Mouse (Mus musculus) intestine, embryonic 16.5 days (tissue): ENCODE measurements around the gene Olfr17. TPM values are rescaled to one million over a fixed set of nuclear protein-coding genes. Genes with fewer than 3 reads are reported as not detected.
"Not testable (repeated sequence)": the region's sequence is repeated elsewhere in the genome, so short reads cannot be mapped to it uniquely, and the experiment has no call there.

Experiments used
- ATAC-seq: fragments of 200-750 bp; cut with Nextera tagmentation; 2 replicates; pipeline ENCODE4 v1.8.0; 2017; ENCODE audit warnings: moderate TSS enrichment, moderate library complexity
- H3K27ac ChIP-seq: fragments of 300-500 bp; sonication (generic); 2 replicates; pipeline ENCODE4 v1.5.1; 2014; ENCODE audit warnings: mild to moderate bottlenecking, low read length
- H3K27me3 ChIP-seq: fragments of 300-500 bp; sonication (generic); replicated peaks from 2 replicates; pipeline ENCODE4 v1.6.1; 2014; ENCODE audit warnings: low read length, control low read depth, mixed read lengths; ENCODE audit not compliant: control insufficient read depth, insufficient read depth
- H3K36me3 ChIP-seq: fragments of 300-500 bp; sonication (generic); 2 replicates; pipeline ENCODE4 v1.6.1; 2014; ENCODE audit warnings: low read length, control low read depth; ENCODE audit not compliant: control insufficient read depth, insufficient read depth
- H3K4me1 ChIP-seq: fragments of 300-500 bp; sonication (generic); 2 replicates; pipeline ENCODE4 v1.6.1; 2014; ENCODE audit warnings: low read length, control low read depth, mixed read lengths; ENCODE audit not compliant: control insufficient read depth, insufficient read depth
- H3K4me2 ChIP-seq: fragments of 300-500 bp; sonication (generic); 2 replicates; pipeline ENCODE4 v1.6.1; 2014; ENCODE audit warnings: low read depth, low read length, control low read depth
- H3K4me3 ChIP-seq: fragments of 300-500 bp; sonication (generic); 2 replicates; pipeline ENCODE4 v1.5.1; 2014; ENCODE audit warnings: mild to moderate bottlenecking, low read length
- H3K9ac ChIP-seq: fragments of 300-500 bp; sonication (generic); 2 replicates; pipeline ENCODE4 v1.6.1; 2014; ENCODE audit warnings: low read depth, low read length
- H3K9me3 ChIP-seq: fragments of 300-500 bp; sonication (generic); 2 replicates; pipeline ENCODE4 v1.6.1; 2016; ENCODE audit warnings: low read length, control low read depth; ENCODE audit not compliant: control insufficient read depth
- WGBS: fragments of 180-500 bp; shearing (Covaris S2); extraction: QIAGEN DNeasy Blood & Tissue Kit; methylation state at CpG from one replicate; pipeline ENCODE4 v1.1.7; 2014; 5-methylcytosine and 5-hydroxymethylcytosine counted together
- polyA plus RNA-seq: library from polyadenylated mRNA; unstranded; fragments of >200 nt; fragmentation: Nextera tagmentation; extraction: Ambion mirVana; gene quantifications from 2 replicates; pipeline ENCODE4 v1.2.1, GENCODE M21; 2015

Olfr17 gene
- not detected in 2 replicates for polyA plus RNA-seq

- ATAC-seq, result no peak
- H3K9me3 ChIP-seq, result no peaks in the 10 kb centered on the region
- H3K4me1 ChIP-seq, result no peaks in the 10 kb centered on the region
- H3K9ac ChIP-seq, result no peak within 1 kb of the TSS
- H3K36me3 ChIP-seq, result no peaks in the 10 kb centered on the region
- 49% methylated on average over 1 of the region's 1 CpGs for WGBS
- no peak within 1 kb of the TSS for H3K4me2 ChIP-seq
- no peak within 1 kb of the TSS for H3K27ac ChIP-seq
- no peak within 1 kb of the TSS for H3K4me3 ChIP-seq
- H3K27me3 ChIP-seq, result no peaks in the 10 kb centered on the region
These were observed at the start of gene Olfr17 for GRCm38 (mm10) chr7:107092920-107093319. Olfr17 (plus strand) TSS chr7:107093220.

- H3K27me3 ChIP-seq, result no peaks in the 10 kb centered on the region
- no peaks in the 10 kb centered on the region for H3K36me3 ChIP-seq
- H3K4me3 ChIP-seq, result no peak overlapping the region
- ATAC-seq, result no peak
- WGBS, result 50% methylated on average over 1 of the region's 1 CpGs
- H3K27ac ChIP-seq, result no peak overlapping the region
- no peaks in the 10 kb centered on the region for H3K9me3 ChIP-seq
- H3K4me1 ChIP-seq, result no peaks in the 10 kb centered on the region
- no peak overlapping the region for H3K9ac ChIP-seq
- no peak overlapping the region for H3K4me2 ChIP-seq
These were observed 48.6 kb upstream of the Olfr17 start for GRCm38 (mm10) chr7:107044407-107044806.

GRCm38 (mm10) chr7:107045833-107046232 lies 47.2 kb upstream of the Olfr17 start:
- no peak for ATAC-seq
- no peaks in the 10 kb centered on the region for H3K4me1 ChIP-seq
- H3K27ac ChIP-seq, result no peak overlapping the region
- no peak overlapping the region for H3K9ac ChIP-seq
- no peaks in the 10 kb centered on the region for H3K27me3 ChIP-seq
- 4% methylated on average over 5 of the region's 5 CpGs for WGBS
- no peaks in the 10 kb centered on the region for H3K9me3 ChIP-seq
- no peak overlapping the region for H3K4me3 ChIP-seq
- no peak overlapping the region for H3K4me2 ChIP-seq
- H3K36me3 ChIP-seq, result no peaks in the 10 kb centered on the region

GRCm38 (mm10) chr7:107047578-107047977 lies 45.4 kb upstream of the Olfr17 start:
- 36% methylated on average over 3 of the region's 3 CpGs for WGBS

GRCm38 (mm10) chr7:107070681-107071080 lies 22.3 kb upstream of the Olfr17 start, which contains the start of gene Olfr714:
Olfr714 (plus strand) TSS chr7:107070981.
- no peaks in the 10 kb centered on the region for H3K36me3 ChIP-seq
- no peaks in the 10 kb centered on the region for H3K9me3 ChIP-seq
- ATAC-seq, result no peak
- no peak within 1 kb of the TSS for H3K4me2 ChIP-seq
- H3K4me1 ChIP-seq, result no peaks in the 10 kb centered on the region
- H3K27ac ChIP-seq, result no peak within 1 kb of the TSS
- H3K9ac ChIP-seq, result no peak within 1 kb of the TSS
- 96% methylated on average over 2 of the region's 2 CpGs for WGBS
- H3K4me3 ChIP-seq, result no peak within 1 kb of the TSS
- H3K27me3 ChIP-seq, result no peaks in the 10 kb centered on the region

More at GRCm38 (mm10) chr7:107047578-107047977, 45.4 kb upstream of the Olfr17 start:
- no peak overlapping the region for H3K9ac ChIP-seq
- ATAC-seq, result no peak
- no peaks in the 10 kb centered on the region for H3K9me3 ChIP-seq
- no peaks in the 10 kb centered on the region for H3K36me3 ChIP-seq
- H3K27me3 ChIP-seq, result no peaks in the 10 kb centered on the region
- H3K4me3 ChIP-seq, result no peak overlapping the region
- H3K27ac ChIP-seq, result no peak overlapping the region
- no peaks in the 10 kb centered on the region for H3K4me1 ChIP-seq
- H3K4me2 ChIP-seq, result no peak overlapping the region

GRCm38 (mm10) chr7:107110269-107110668 lies 17.2 kb downstream of the Olfr17 start, which contains the start of gene Olfr715b:
Olfr715b (minus strand) TSS chr7:107110369.
- not testable (repeated sequence) for H3K36me3 ChIP-seq, H3K4me1 ChIP-seq, H3K27me3 ChIP-seq, H3K27ac ChIP-seq, ATAC-seq, H3K9me3 ChIP-seq, H3K9ac ChIP-seq, H3K4me2 ChIP-seq, H3K4me3 ChIP-seq
- WGBS, result 78% methylated on average over 1 of the region's 2 CpGs

GRCm38 (mm10) chr7:107130983-107131382 lies 38.0 kb downstream of the Olfr17 start, which contains the start of gene Olfr715:
Olfr715 (minus strand) TSS chr7:107131083.
- not testable (repeated sequence) for H3K9me3 ChIP-seq, H3K4me2 ChIP-seq, ATAC-seq, H3K27ac ChIP-seq, H3K27me3 ChIP-seq, H3K4me3 ChIP-seq, H3K36me3 ChIP-seq, H3K4me1 ChIP-seq, H3K9ac ChIP-seq
- 90% methylated on average over 2 of the region's 3 CpGs for WGBS

- not testable (repeated sequence) for H3K9ac ChIP-seq, H3K4me2 ChIP-seq, H3K27me3 ChIP-seq, H3K4me3 ChIP-seq, ATAC-seq, H3K4me1 ChIP-seq, H3K36me3 ChIP-seq, H3K9me3 ChIP-seq, H3K27ac ChIP-seq
- 64% methylated on average over 2 of the region's 2 CpGs for WGBS
These were observed 45.0 kb downstream of the Olfr17 start, which contains the start of gene Olfr716 for GRCm38 (mm10) chr7:107138027-107138426. Olfr716 (plus strand) TSS chr7:107138327.
